Mouse (Mus musculus) mesoderm, embryonic 11.5 days (tissue): ENCODE measurements around the gene Pdzd2.

Source experiments
- DNase-seq: peaks from one replicate; pipeline ENCODE4 v3.0.0-alpha.2; 2012; ENCODE audit warnings: low read depth, low spot score

The Pdzd2 gene

GRCm38 (mm10) chr15:12667760-12668520 is 71.8 kb downstream of the Pdzd2 start:
- DNase-seq, result no peak

DNA sequence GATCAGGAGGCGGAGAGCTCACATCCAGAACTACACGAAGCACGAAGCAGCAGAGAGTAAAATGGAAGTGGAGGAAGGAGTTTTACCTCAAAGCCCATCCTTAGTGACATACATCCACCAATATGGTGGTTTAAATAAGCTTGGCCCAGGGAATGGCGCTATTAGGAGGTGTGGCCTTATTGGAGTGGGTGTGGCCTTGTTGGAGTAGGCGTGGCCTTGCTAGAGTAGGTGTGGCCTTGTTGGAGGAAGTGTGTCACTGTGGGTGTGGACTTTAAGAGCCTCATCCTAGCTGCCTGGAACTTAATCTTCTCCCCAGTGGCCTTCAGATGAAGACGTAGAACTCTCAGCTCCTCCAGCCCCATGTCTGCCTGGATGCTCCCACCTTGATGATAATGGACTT is 73.8 kb downstream of the Pdzd2 start:
- no peak for DNase-seq

DNA sequence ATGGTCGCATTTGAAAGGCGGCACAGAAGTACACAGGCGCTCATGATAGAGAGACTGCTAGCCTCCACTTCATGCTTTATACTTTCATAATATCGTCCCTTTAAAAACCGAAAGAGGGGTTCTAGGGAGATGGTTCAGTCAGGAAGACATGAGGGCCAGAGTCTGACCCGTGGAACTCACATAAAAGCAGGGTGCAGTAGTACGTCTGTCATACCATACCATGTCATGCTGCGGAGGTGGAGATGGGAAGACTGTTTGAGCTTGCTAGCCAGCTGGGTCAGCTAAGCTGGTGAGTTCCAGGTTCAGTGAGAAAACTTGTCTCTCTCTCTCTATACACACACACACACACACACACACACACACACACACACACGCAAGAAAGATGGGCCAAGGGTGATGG is 76.4 kb downstream of the Pdzd2 start:
- no peak for DNase-seq

- no peak for DNase-seq
Measured at GRCm38 (mm10) chr15:12660320-12660719, 79.4 kb downstream of the Pdzd2 start.

DNA sequence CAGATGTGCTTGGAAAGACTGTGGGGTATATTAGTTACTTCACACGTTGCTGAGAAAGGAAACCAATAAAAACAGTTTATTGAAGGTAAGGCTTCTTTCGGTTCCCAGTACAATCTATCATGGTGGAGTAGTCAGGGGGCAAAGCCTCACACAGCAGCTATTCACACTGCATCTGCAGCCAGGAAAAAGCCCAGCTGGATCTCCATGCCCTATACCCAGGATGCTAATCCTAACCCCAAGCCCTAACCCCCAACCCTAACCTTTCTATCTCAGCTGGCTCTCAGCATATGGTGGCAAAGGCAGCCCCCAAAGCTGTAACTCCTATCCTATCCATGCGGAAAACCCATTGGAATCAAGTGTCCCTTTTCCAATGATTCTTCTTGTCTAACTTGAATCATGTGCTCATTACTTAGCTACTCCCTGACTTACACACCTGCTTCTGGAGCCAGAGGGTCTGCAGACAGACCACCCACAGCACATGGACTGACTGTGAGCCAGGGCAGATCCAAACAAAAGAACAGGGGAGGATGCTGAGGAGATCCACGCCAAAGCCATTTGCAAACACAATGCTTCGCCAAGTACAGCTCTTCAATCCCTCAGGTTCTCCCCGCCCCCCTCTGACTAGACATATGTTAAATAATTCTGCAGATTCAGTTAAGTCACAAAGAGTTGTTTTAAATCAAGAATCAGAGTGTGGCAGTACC is 83.6 kb downstream of the Pdzd2 start:
- DNase-seq, result no peak

DNA sequence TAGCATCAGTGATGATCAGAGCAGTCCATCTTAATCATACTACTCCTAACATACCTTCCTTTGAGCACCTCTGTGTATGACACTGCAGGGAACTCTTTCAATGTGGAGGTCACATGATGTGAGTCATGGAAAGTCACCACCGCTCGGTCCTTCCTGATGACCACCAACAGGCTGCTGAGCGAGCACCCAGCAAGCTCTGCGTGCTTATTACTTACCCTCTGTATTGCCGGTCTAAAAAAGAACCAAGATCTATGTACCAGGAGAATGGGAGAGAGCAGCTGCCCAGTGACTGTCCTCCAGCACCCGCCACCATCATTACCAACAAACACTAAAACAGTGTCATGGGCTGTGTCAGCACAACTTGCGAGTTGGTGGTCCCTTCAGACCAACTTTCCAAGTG is 84.4 kb downstream of the Pdzd2 start:
- DNase-seq, result no peak

- no peak for DNase-seq
Measured at GRCm38 (mm10) chr15:12652336-12653031, 87.2 kb downstream of the Pdzd2 start.

GRCm38 (mm10) chr15:12650236-12650635 is 89.5 kb downstream of the Pdzd2 start:
- no peak for DNase-seq

- DNase-seq, result no peak
Measured at GRCm38 (mm10) chr15:12649674-12650073, 90.0 kb downstream of the Pdzd2 start.

- no peak for DNase-seq
Measured at GRCm38 (mm10) chr15:12649131-12649530, 90.6 kb downstream of the Pdzd2 start.

- no peak for DNase-seq
Measured at GRCm38 (mm10) chr15:12640755-12641154, 99.0 kb downstream of the Pdzd2 start.

DNA sequence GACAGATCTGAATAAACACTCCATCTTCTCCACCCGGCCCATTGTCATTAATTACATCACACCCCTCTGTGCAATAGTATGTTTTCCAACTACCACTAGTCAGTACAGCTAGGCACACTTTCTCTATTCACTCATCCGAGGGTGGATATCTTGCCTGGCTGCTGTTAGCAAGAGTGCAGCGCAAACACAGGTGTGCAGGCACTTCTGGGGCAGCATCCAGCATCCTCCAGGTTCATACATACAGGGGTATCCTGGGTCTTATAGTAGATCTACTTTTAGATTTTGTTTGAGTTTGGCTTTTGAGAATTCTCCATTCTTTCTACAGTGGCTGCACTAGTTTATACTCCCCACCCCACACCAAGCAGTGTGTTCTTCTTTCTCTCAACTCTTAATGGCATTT is 99.9 kb downstream of the Pdzd2 start:
- DNase-seq, result no peak

DNA sequence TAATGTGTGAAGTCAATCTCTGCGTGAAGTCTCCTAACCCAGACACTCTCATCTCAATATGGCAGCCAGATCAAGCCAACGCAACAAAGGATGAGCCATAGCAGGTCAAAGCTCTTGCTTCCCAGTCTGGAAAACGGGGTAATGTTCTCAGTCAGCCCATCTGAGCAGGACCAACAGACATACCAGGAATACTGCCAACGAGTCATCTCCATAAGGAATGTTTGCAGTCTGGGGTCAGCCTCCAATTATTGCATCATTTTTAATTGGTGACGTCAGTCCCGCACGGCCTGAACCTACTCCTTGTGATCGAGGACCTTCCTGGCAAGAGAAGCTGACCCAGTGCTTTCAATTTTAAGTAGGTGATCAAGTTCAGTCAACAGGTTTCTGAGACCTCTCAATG is 100.5 kb downstream of the Pdzd2 start:
- DNase-seq, result no peak

DNA sequence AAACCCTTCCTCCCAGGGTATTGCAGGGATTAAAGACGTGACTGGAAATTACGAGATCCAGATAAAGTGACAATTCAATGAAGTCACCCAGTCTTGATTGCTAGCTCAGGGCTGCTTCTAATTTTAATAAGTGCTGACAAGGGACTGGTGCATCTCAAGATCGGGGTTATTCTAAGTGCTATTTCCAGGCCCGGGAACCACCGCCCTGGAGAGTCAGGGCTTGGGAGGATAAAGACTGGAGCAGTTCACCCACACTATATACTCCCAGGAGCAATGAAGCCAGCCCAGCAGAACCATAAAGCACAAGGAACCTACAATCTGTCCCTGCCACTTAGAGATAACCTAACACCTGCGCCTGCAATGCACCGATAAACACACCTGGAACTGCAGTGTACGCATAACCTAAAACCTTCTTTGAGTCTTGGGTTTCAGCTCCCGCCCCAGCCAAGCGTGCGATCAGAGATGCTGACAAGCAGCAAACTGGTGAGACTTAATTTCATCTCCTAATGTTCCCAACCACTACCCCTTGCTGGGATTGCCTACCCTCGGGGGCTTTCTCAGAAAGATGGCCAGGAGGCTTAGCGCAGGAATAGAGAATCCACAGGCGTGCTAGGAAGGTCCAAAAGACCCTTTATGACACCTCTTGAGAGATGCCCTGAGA is 101.2 kb downstream of the Pdzd2 start:
- DNase-seq, result no peak

GRCm38 (mm10) chr15:12637511-12637910 is 102.2 kb downstream of the Pdzd2 start:
- DNase-seq, result no peak

DNA sequence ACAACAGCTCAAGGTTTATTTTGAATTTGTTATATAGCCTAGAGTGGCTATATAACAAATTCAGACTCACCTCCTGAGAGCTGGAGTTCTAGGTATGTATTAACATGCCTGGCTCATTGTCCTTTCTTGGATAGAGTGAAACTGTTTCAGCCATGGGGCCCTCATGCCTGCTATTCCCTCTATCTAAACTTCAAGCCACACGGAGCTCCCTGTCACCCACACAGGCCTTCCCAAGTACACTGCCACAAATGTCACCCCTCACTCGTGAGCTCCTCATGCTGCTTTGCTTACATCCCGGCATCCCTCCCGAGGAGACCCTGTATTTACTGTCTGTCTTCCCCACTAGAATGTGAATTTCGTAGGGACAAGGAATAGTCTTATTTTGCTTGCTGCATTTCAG is 103.3 kb downstream of the Pdzd2 start:
- no peak for DNase-seq

DNA sequence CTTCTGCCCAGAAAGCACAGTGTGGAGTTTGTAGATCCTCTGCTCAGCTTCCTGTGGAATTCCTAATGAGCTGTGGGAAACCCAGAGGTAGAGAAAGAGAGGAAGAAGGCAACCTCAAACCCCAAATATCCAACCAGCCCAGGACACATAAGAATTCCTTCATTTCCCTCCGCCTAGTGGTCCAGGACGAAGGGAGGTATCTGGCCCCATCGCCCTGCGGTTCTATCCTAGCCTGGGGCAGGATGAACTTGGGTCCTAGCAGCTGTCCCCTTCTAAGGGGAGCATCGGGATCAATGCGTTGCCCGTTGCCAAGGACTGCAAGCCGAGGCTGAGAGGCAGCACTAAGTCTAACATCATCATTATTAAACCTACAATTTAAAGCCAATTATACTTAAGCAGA is 104.8 kb downstream of the Pdzd2 start:
- DNase-seq, result no peak

- DNase-seq, result no peak
Measured at GRCm38 (mm10) chr15:12629164-12629563, 110.6 kb downstream of the Pdzd2 start.

- DNase-seq, result no peak
Measured at GRCm38 (mm10) chr15:12628451-12628850, 111.3 kb downstream of the Pdzd2 start.

DNA sequence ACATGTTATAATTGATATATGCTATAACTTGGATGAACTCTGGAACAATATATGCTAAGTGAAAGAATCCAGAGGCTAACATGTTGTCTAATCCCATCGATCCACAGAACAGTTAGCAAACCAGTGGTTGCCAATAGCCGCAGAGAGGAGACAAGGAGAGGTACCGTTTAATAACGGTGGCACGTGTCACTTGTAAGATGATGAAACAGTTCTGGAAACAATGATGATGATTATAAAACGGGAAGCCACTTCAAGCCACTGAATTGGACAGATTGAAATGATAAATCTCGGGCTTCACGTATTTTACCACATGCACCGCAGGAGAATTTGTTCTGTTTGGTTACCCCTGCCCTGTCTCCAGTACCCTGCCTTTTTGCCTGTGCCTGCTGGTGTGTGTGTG is 112.8 kb downstream of the Pdzd2 start:
- DNase-seq, result no peak

GRCm38 (mm10) chr15:12626166-12626565 is 113.6 kb downstream of the Pdzd2 start:
- DNase-seq, result no peak

GRCm38 (mm10) chr15:12625524-12625923 is 114.2 kb downstream of the Pdzd2 start:
- DNase-seq, result no peak
